Mouse (Mus musculus): ENCODE results near the gene Cdh22. TPM values are rescaled to one million over a fixed set of nuclear protein-coding genes. Genes with fewer than 3 reads are reported as not detected.
A peak's percentile ranks its signal among the peaks of the same experiment; 100 is the strongest.

Cdh22 gene
- polyA plus RNA-seq, 1 experiment, result 1.5 TPM

DNA sequence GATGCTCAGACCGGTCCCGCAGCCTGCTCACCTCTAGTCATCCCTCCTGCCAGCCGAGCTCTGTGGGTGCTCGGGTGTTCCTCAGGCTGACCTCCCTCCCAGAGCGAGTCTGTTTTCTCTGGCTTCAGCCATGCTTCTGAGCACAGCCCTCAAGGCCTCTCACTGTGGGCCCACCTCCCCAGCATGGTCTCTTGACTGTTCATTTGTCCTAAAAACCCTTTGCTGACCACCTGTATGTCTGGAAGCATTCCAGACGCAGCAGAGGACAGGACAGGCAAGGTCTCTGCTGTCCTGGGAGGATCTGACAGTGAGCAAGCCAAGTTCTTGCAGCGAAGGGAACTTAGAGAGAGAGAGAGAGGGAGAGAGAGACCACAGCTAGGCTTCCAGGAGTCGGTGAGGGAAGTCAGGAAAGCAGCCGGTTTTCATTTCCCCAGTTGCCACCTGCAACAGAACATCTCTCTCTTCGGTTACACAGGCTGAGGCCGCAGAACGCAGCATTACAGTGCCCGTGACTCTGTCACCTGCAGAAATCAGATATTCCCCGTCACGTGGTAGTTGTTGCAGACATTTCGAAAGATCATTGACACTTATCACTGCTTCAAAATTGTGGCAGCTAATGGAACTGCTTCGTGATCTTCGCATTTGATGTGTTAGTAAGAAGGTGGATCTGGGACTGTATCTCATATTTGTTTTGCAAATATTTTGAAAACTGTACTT lies 27.8 kb upstream of the Cdh22 start:
- H3K4me2 ChIP-seq (ENCODE audit: low read depth), result no peak overlapping the region
- H3K4me3 ChIP-seq, result no peak overlapping the region
- no peaks in the 10 kb centered on the region for H3K36me3 ChIP-seq (ENCODE audit: control insufficient read depth, insufficient read depth)
- no peak for TF ChIP-seq MYOD1 (IDR thresholded peaks at IDR 0.05; ENCODE audit: control insufficient read depth in 1 of 3, insufficient read length in 2 of 3, low read depth in 2 of 3)
- TF ChIP-seq USF1 (IDR thresholded peaks at IDR 0.05; ENCODE audit: low read depth), result no peak
- no peak for TF ChIP-seq POLR2AphosphoS2 (IDR thresholded peaks at IDR 0.05; ENCODE audit: insufficient read length, low read depth)
- TF ChIP-seq MAX (IDR thresholded peaks at IDR 0.05; ENCODE audit: low read depth), result no peak
- TF ChIP-seq E2F4 (IDR thresholded peaks at IDR 0.05; ENCODE audit: insufficient read depth), result no peak
- TF ChIP-seq SRF (IDR thresholded peaks at IDR 0.05; ENCODE audit: control insufficient read depth, insufficient read length, low read depth), result no peak
- no peak for TF ChIP-seq TCF12 (IDR thresholded peaks at IDR 0.05; ENCODE audit: insufficient read depth, poor library complexity, severe bottlenecking)
- TF ChIP-seq TCF3 (IDR thresholded peaks at IDR 0.05; ENCODE audit: insufficient read length, low read depth), result no peak
- TF ChIP-seq CEBPB (IDR thresholded peaks at IDR 0.05; ENCODE audit: insufficient read depth, poor library complexity, severe bottlenecking), result no peak
- TF ChIP-seq REST (IDR thresholded peaks at IDR 0.05; ENCODE audit: insufficient read depth, insufficient read length), result no peak
- TF ChIP-seq MYOG (IDR thresholded peaks at IDR 0.05; ENCODE audit: control insufficient read depth in 1 of 3, insufficient read depth in 1 of 3, insufficient read length in 2 of 3, low read depth in 2 of 3), result no peak
- no peak for TF ChIP-seq POLR2A (IDR thresholded peaks at IDR 0.05; ENCODE audit: insufficient read length, low read depth)
- H3ac ChIP-seq (ENCODE audit: control insufficient read depth, insufficient read length), result no peak overlapping the region
- no peaks in the 10 kb centered on the region for H3K79me2 ChIP-seq (ENCODE audit: control insufficient read depth, insufficient read depth)
- H3K27me3 ChIP-seq (ENCODE audit: control insufficient read depth, insufficient read depth, insufficient read length), result peaks cover 8% of the 10 kb centered on the region

DNA sequence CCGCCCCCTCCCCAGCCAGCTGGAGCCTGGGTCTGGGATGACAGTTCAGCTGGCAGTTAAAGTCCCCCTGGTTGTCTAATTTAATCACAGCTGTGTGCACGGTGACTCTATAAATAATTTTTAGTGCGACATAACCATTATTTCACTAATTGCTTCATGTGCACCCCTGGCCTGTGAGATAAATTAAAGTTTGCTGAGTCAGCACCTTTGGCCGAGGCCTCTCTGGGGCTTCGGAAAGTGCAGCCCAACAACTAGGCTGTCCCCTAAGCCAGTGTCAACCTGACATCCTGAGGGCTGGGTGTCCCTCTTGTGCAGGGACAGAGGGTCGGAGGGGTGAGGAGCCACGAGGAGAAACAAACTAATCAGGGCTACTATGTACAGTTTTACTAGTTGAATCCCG lies 25.2 kb upstream of the Cdh22 start:
- no peak overlapping the region for H3ac ChIP-seq (ENCODE audit: control insufficient read depth, insufficient read length)
- no peaks in the 10 kb centered on the region for H3K36me3 ChIP-seq (ENCODE audit: control insufficient read depth, insufficient read depth)
- TF ChIP-seq MYOD1 (IDR thresholded peaks at IDR 0.05; ENCODE audit: control insufficient read depth in 1 of 3, insufficient read length in 2 of 3, low read depth in 2 of 3) (no peak), MAX (IDR thresholded peaks at IDR 0.05; ENCODE audit: low read depth) (no peak), REST (IDR thresholded peaks at IDR 0.05; ENCODE audit: insufficient read depth, insufficient read length) (no peak), POLR2AphosphoS2 (IDR thresholded peaks at IDR 0.05; ENCODE audit: insufficient read length, low read depth) (no peak)
- H3K4me3 ChIP-seq, result no peak overlapping the region
- H3K4me2 ChIP-seq (ENCODE audit: low read depth), result no peak overlapping the region
- peaks cover 23% of the 10 kb centered on the region for H3K27me3 ChIP-seq (ENCODE audit: control insufficient read depth, insufficient read depth, insufficient read length)
- H3K79me2 ChIP-seq (ENCODE audit: control insufficient read depth, insufficient read depth), result no peaks in the 10 kb centered on the region

DNA sequence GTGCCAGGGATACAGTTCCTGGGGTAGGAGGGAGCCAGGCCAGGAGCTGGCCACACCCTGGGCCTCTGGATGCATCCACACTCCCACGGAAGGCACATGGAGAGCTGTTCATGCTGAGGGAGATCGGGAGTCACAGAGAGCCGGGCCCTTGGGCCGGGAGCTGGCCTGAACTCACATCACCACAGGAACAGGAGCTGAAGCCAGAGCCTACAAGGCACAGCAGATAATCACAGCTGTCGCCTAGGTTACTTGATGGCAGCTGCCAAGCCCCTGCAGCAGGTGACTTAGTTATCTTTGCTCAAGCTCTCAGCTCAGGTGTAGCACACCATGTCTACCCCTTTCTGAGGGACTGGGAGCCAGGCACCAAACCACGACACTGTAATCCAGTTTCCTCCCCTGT lies 23.7 kb upstream of the Cdh22 start:
- no peaks in the 10 kb centered on the region for H3K36me3 ChIP-seq (ENCODE audit: control insufficient read depth, insufficient read depth)
- no peak overlapping the region for H3K4me3 ChIP-seq
- H3K79me2 ChIP-seq (ENCODE audit: control insufficient read depth, insufficient read depth), result no peaks in the 10 kb centered on the region
- no peak overlapping the region for H3K4me2 ChIP-seq (ENCODE audit: low read depth)
- peaks cover 36% of the 10 kb centered on the region for H3K27me3 ChIP-seq (ENCODE audit: control insufficient read depth, insufficient read depth, insufficient read length)
- no peak for TF ChIP-seq MAX (IDR thresholded peaks at IDR 0.05; ENCODE audit: low read depth)
- TF ChIP-seq REST (IDR thresholded peaks at IDR 0.05; ENCODE audit: insufficient read depth, insufficient read length), result no peak
- H3ac ChIP-seq (ENCODE audit: control insufficient read depth, insufficient read length), result no peak overlapping the region

- no peaks in the 10 kb centered on the region for H3K36me3 ChIP-seq (ENCODE audit: control insufficient read depth, insufficient read depth)
- no peak overlapping the region for H3K4me2 ChIP-seq (ENCODE audit: low read depth)
- no peaks in the 10 kb centered on the region for H3K79me2 ChIP-seq (ENCODE audit: control insufficient read depth, insufficient read depth)
- H3K4me3 ChIP-seq, result no peak overlapping the region
- no peak for TF ChIP-seq E2F4 (IDR thresholded peaks at IDR 0.05; ENCODE audit: insufficient read depth)
- no peak for TF ChIP-seq POLR2AphosphoS2 (IDR thresholded peaks at IDR 0.05; ENCODE audit: insufficient read length, low read depth)
- no peak for TF ChIP-seq TCF3 (IDR thresholded peaks at IDR 0.05; ENCODE audit: insufficient read length, low read depth)
- peak in 1 of 3 experiments; percentile 49 for TF ChIP-seq MYOD1 (IDR thresholded peaks at IDR 0.05; ENCODE audit: control insufficient read depth in 1 of 3, insufficient read length in 2 of 3, low read depth in 2 of 3)
- no peak for TF ChIP-seq TCF12 (IDR thresholded peaks at IDR 0.05; ENCODE audit: insufficient read depth, poor library complexity, severe bottlenecking)
- peaks cover 46% of the 10 kb centered on the region for H3K27me3 ChIP-seq (ENCODE audit: control insufficient read depth, insufficient read depth, insufficient read length)
- H3ac ChIP-seq (ENCODE audit: control insufficient read depth, insufficient read length), result no peak overlapping the region
These were observed 22.6 kb upstream of the Cdh22 start for GRCm38 (mm10) chr2:165257151-165257834.

DNA sequence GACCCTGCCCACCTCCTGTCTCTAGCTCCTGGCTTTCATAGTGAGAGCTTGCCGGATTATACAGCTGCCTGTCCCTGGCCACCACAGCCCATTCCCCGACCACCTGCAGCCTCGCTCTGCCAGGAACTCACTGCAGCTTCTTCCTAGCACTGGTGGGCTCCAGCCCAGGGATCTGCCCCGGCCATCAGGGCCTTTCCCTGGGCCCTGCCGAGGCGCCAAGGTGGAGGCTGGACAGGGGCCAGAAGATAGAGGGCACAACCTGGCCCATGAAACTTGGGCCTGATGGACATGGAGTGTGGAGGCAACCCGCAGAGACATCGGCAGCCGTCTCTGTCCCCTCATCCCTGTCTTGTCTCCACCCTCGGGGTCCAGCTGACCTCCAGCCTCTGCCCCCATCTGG lies 21.6 kb upstream of the Cdh22 start:
- H3ac ChIP-seq (ENCODE audit: control insufficient read depth, insufficient read length), result no peak overlapping the region
- no peak overlapping the region for H3K4me2 ChIP-seq (ENCODE audit: low read depth)
- no peak overlapping the region for H3K4me3 ChIP-seq
- H3K27me3 ChIP-seq (ENCODE audit: control insufficient read depth, insufficient read depth, insufficient read length), result peaks cover 54% of the 10 kb centered on the region
- H3K79me2 ChIP-seq (ENCODE audit: control insufficient read depth, insufficient read depth), result no peaks in the 10 kb centered on the region
- TF ChIP-seq CEBPB (IDR thresholded peaks at IDR 0.05; ENCODE audit: insufficient read depth, poor library complexity, severe bottlenecking), result no peak
- no peak for TF ChIP-seq POLR2A (IDR thresholded peaks at IDR 0.05; ENCODE audit: insufficient read length, low read depth)
- no peak for TF ChIP-seq SRF (IDR thresholded peaks at IDR 0.05; ENCODE audit: control insufficient read depth, insufficient read length, low read depth)
- TF ChIP-seq E2F4 (IDR thresholded peaks at IDR 0.05; ENCODE audit: insufficient read depth), result no peak
- no peaks in the 10 kb centered on the region for H3K36me3 ChIP-seq (ENCODE audit: control insufficient read depth, insufficient read depth)

Measured in myocyte (in vitro differentiated cells).